Mouse (Mus musculus) urinary bladder, postnatal 10 days (tissue): ENCODE measurements around the gene Ppp2r5d.

Experiments used
- DNase-seq: peaks from one replicate; pipeline ENCODE4 v3.0.0; 2022; ENCODE audit warnings: low spot score

The Ppp2r5d gene

GRCm38 (mm10) chr17:46714756-46715481, 10.0 kb upstream of the Ppp2r5d start:
- no peak for DNase-seq

- no peak for DNase-seq
Measured at GRCm38 (mm10) chr17:46713849-46714248, 8.9 kb upstream of the Ppp2r5d start.

- DNase-seq, result no peak
Measured at GRCm38 (mm10) chr17:46712442-46712841, 7.5 kb upstream of the Ppp2r5d start.

GRCm38 (mm10) chr17:46711612-46712271, 6.8 kb upstream of the Ppp2r5d start:
- DNase-seq, result no peak

GRCm38 (mm10) chr17:46710959-46711597, 6.2 kb upstream of the Ppp2r5d start, which contains the start of gene Pex6:
Gene Pex6 (plus strand): TSS chr17:46711463.
- DNase-seq, result peak; percentile 67

- no peak for DNase-seq
Measured at GRCm38 (mm10) chr17:46706375-46707089, 1.6 kb upstream of the Ppp2r5d start.

- no peak for DNase-seq
Measured at GRCm38 (mm10) chr17:46703971-46704886, 682 bp downstream of the Ppp2r5d start.

GRCm38 (mm10) chr17:46702506-46702905, 2.4 kb downstream of the Ppp2r5d start:
- DNase-seq, result no peak

GRCm38 (mm10) chr17:46702100-46702499, 2.8 kb downstream of the Ppp2r5d start:
- no peak for DNase-seq

GRCm38 (mm10) chr17:46701489-46701888, 3.4 kb downstream of the Ppp2r5d start:
- no peak for DNase-seq

GRCm38 (mm10) chr17:46699912-46700311, 5.0 kb downstream of the Ppp2r5d start:
- DNase-seq, result no peak

GRCm38 (mm10) chr17:46699245-46699644, 5.7 kb downstream of the Ppp2r5d start:
- no peak for DNase-seq

- no peak for DNase-seq
Measured at GRCm38 (mm10) chr17:46698515-46698914, 6.4 kb downstream of the Ppp2r5d start.

- no peak for DNase-seq
Measured at GRCm38 (mm10) chr17:46694517-46695063, 10.3 kb downstream of the Ppp2r5d start.

GRCm38 (mm10) chr17:46691390-46691789, 13.5 kb downstream of the Ppp2r5d start:
- DNase-seq, result no peak

GRCm38 (mm10) chr17:46690665-46691064, 14.2 kb downstream of the Ppp2r5d start:
- no peak for DNase-seq

- DNase-seq, result no peak
Measured at GRCm38 (mm10) chr17:46685913-46686312, 19.0 kb downstream of the Ppp2r5d start.

- DNase-seq, result no peak
Measured at GRCm38 (mm10) chr17:46682654-46683389, 22.1 kb downstream of the Ppp2r5d start.

- DNase-seq, result no peak
Measured at GRCm38 (mm10) chr17:46681466-46682118, 23.3 kb downstream of the Ppp2r5d start.
